Mouse (Mus musculus): ENCODE measurements around the gene Abcf2.

GRCm38 (mm10) chr5:24542643-24543042 is 34.6 kb downstream of the Abcf2 start:
- TF ChIP-seq POLR2A (IDR thresholded peaks at IDR 0.05; ENCODE audit: extremely low read depth, insufficient read depth, low read length) (no peak), CTCF (IDR thresholded peaks at IDR 0.05; ENCODE audit: low read depth, low read length) (no peak)
